Mouse (Mus musculus) bone marrow macrophage, adult 2 months (primary cell): ENCODE measurements around the gene Mex3d.

Experiments
- CTCF ChIP-seq: IDR thresholded peaks from 2 replicates; pipeline ENCODE4 v1.5.1; 2012; ENCODE audit warnings: low read depth, mild to moderate bottlenecking, low read length, moderate library complexity
- POLR2A ChIP-seq: IDR thresholded peaks from 2 replicates; pipeline ENCODE4 v1.6.1; 2012; ENCODE audit warnings: mild to moderate bottlenecking, low read depth, low read length, borderline replicate concordance

DNA sequence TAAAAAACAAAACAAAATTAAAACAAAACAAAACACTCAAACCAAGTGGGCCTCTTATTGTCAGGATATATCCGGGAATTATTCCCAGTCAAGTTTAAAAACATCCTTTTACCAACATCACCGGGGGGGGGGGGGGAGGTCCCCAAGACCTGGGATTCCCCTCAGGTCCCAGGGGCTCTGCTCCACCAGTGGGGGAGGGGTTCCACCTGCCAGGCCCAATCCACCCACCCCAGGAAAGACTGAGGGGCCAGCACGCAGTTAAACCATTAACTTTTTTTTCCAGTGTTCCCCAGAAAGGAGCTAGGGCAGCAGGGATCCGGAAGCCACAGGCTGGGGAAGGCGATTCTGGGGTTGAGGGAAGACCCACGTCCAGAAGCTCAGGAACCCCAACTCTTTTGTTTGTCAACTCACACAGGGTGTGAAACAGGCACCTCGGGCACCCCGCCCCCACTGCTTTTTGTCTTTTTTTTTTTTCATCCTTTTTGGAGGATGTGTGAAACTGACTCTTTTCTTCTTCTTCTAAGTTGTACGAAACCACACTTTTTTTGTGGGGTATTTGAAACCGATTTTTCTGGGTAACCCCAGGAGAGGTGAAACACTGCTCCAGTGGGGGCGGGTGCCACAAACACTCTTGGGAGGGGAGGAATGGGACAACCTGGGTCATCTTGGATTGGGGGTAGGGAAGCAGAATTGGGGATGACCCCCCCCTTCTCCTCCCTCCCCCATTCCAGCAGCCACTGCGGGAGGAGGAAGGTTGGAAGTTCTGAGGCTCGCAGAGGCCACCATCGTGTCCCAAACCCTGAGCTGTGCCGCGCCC, 44.3 kb upstream of the Mex3d start:
- TF ChIP-seq CTCF (no peak), POLR2A (no peak)
